Mouse (Mus musculus) midbrain, embryonic 14.5 days (tissue): ENCODE data around the gene Atrip. TPM values are rescaled to one million over a fixed set of nuclear protein-coding genes. Genes with fewer than 3 reads are reported as not detected.

Experiments used
- ATAC-seq: fragments of 200-750 bp; cut with Nextera tagmentation; 2 replicates; pipeline ENCODE4 v1.8.0; 2017; ENCODE audit warnings: moderate number of reproducible peaks, moderate library complexity; ENCODE audit not compliant: low FRiP score, low TSS enrichment
- DNase-seq: peaks from one replicate; pipeline ENCODE4 v3.0.0-alpha.2; 2015
- H3K27ac ChIP-seq: fragments of 300-500 bp; sonication (generic); replicated peaks from 2 replicates; pipeline ENCODE4 v1.5.1; 2014; ENCODE audit warnings: mild to moderate bottlenecking, low read depth, low read length, moderate library complexity
- H3K27me3 ChIP-seq: fragments of 300-500 bp; sonication (generic); 2 replicates; pipeline ENCODE4 v1.6.1; 2014; ENCODE audit warnings: low read length, control low read depth, mixed read lengths; ENCODE audit not compliant: control insufficient read depth, insufficient read depth
- H3K36me3 ChIP-seq: fragments of 300-500 bp; sonication (generic); 2 replicates; pipeline ENCODE4 v1.6.1; 2014; ENCODE audit warnings: low read length, control low read depth; ENCODE audit not compliant: control insufficient read depth, insufficient read depth
- H3K4me1 ChIP-seq: fragments of 300-500 bp; sonication (generic); 2 replicates; pipeline ENCODE4 v1.6.1; 2014; ENCODE audit warnings: mild to moderate bottlenecking, antibody characterized with exemption, low read length, control low read depth; ENCODE audit not compliant: control insufficient read depth, insufficient read depth
- H3K4me2 ChIP-seq: fragments of 300-500 bp; sonication (generic); 2 replicates; pipeline ENCODE4 v1.6.1; 2014; ENCODE audit warnings: mild to moderate bottlenecking, low read length, moderate library complexity
- H3K4me3 ChIP-seq: fragments of 300-500 bp; sonication (generic); replicated peaks from 2 replicates; pipeline ENCODE4 v1.5.1; 2014; ENCODE audit warnings: low read depth, low read length
- H3K9ac ChIP-seq: fragments of 300-500 bp; sonication (generic); replicated peaks from 2 replicates; pipeline ENCODE4 v1.6.1; 2014; ENCODE audit warnings: mild to moderate bottlenecking, low read length, moderate library complexity
- H3K9me3 ChIP-seq: fragments of 300-500 bp; sonication (generic); 2 replicates; pipeline ENCODE4 v1.6.1; 2016; ENCODE audit warnings: low read length, control low read depth, mixed read lengths; ENCODE audit not compliant: control insufficient read depth
- WGBS: fragments of 180-500 bp; shearing (Covaris S2); extraction: QIAGEN DNeasy Blood & Tissue Kit; methylation state at CpG from one replicate; pipeline ENCODE4 v1.1.7; 2014; 5-methylcytosine and 5-hydroxymethylcytosine counted together
- polyA plus RNA-seq: library from polyadenylated mRNA; unstranded; fragments of >200 nt; fragmentation: Nextera tagmentation; extraction: Ambion mirVana; gene quantifications from 2 replicates; pipeline ENCODE4 v1.2.1, GENCODE M21; 2014

Atrip gene
- polyA plus RNA-seq, 1 experiment from 2014 or later, result 26.5 TPM

DNA sequence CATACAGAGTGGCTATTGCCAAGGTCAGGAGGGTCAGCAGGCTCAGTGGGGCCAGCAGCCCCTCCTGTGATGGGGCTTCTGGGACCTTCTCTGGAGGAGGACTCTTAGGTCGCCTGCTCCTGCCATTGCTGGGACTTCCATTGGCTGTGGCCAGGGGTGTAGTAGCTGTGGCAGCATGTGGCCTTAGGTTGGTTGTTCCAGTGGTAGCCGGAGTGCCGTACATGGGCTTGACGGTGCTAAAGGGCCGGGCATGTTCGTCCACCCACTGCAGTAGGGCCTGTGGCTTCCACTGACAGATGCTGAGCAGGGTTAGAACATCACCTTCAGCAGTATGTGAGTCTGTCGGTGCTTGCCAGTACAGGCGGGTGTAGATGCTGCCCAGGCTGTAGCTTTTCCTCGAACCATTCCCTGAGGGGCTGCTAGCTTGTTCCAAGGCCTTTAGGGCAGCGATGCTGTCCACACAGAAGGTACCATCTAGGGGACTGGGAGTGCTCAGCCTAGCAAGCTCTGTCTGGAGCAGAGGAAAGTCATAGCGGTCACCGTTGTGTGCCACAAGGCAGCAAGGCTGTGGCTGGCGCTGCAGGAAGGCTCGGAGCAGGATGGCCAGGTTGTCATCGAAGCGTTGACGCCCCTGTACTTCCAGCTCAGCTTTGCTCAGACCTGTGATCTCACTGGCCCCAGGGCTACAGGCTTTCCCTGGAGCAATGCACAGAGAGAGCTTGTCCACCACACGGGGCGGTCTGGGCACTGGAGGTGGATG is 15.7 kb downstream of the Atrip start:
- no peaks in the 10 kb centered on the region for H3K9me3 ChIP-seq
- peaks cover 15% of the 10 kb centered on the region for H3K4me1 ChIP-seq
- no peak for ATAC-seq
- H3K27me3 ChIP-seq, result no peaks in the 10 kb centered on the region
- 95% methylated on average over 19 of the region's 19 CpGs for WGBS
- DNase-seq, result no peak
- H3K27ac ChIP-seq, result no peak overlapping the region
- H3K4me2 ChIP-seq, result no peak overlapping the region
- peaks cover 46% of the 10 kb centered on the region for H3K36me3 ChIP-seq
- no peak overlapping the region for H3K4me3 ChIP-seq
- H3K9ac ChIP-seq, result no peak overlapping the region

DNA sequence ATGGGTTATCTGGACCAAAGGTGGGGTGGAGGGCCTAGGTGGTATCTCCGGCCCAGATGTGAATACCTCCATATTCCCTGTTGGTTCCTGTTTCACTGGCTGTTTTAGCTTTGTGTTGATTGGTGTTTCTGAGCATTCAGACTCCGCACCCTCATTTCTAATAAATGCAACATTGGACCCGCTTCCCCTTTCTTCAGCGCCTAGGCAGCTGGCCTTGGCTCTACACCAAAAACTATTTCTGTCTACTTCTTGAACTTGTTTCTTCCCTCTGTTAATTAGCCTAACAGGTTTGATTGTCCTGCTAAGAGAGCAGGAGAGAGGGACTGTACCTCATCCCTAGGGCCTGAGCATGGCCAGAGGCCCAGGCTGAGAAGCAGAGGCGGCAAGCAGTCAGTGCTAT is 16.4 kb downstream of the Atrip start:
- H3K9me3 ChIP-seq, result no peaks in the 10 kb centered on the region
- H3K4me2 ChIP-seq, result no peak overlapping the region
- WGBS, result 99% methylated on average over 5 of the region's 5 CpGs
- peaks cover 15% of the 10 kb centered on the region for H3K4me1 ChIP-seq
- H3K9ac ChIP-seq, result no peak overlapping the region
- no peak overlapping the region for H3K4me3 ChIP-seq
- DNase-seq (no peak), ATAC-seq (no peak)
- H3K27me3 ChIP-seq, result no peaks in the 10 kb centered on the region
- H3K27ac ChIP-seq, result no peak overlapping the region
- peaks cover 40% of the 10 kb centered on the region for H3K36me3 ChIP-seq

DNA sequence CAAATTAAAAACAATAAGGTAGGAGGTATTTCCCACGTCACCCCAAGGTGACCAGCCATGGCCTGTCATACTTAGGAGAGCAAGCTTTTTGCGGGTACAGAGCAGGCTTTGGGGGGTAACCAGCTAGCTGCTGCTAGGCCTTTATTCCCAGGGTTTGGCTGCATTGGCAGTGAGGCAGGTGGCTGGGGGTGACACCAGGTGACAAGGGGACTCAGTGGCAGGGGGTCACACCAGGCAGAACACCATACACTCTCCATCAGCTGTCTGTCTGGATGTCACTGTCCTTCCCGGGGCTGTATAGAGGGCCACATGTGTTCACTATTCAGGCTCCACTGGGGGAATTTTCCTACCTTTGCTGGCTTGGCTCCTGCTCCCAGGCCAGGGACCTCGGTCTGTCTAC is 17.0 kb downstream of the Atrip start:
- no peak overlapping the region for H3K9ac ChIP-seq
- no peaks in the 10 kb centered on the region for H3K27me3 ChIP-seq
- no peak for ATAC-seq
- H3K9me3 ChIP-seq, result no peaks in the 10 kb centered on the region
- peaks cover 15% of the 10 kb centered on the region for H3K4me1 ChIP-seq
- DNase-seq, result no peak
- no peak overlapping the region for H3K27ac ChIP-seq
- WGBS, result 86% methylated on average over 4 of the region's 4 CpGs
- H3K4me2 ChIP-seq, result no peak overlapping the region
- H3K4me3 ChIP-seq, result no peak overlapping the region
- H3K36me3 ChIP-seq, result peaks cover 35% of the 10 kb centered on the region

DNA sequence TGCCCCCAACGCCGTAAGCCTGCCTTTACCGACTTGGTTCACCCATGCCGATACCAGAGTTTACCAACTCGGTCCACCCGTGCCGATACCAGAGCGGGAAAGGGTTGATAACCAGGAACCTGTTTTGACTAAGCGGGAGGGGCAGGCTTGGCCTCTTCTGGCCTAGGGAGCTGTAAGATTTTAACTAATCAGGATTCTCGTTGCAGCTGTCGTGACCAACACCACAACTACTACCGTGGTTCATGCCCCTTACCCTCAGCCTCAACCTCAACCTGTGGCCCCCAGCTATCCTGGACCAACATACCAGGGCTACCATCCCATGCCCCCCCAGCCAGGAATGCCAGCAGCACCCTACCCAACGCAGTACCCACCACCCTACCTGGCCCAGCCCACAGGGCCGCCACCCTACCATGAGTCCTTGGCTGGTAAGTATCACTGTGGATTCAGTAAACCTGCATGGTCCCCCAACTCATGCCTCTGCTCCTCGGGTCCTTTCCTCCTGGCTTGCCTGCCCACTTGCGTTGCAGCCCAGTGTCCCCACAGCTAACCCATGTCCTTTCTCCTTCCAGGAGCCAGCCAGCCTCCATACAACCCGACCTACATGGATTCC is 17.7 kb downstream of the Atrip start:
- Histone ChIP-seq H3K27ac (no peak overlapping the region), H3K9ac (no peak overlapping the region), H3K4me2 (no peak overlapping the region), H3K27me3 (no peaks in the 10 kb centered on the region), H3K9me3 (no peaks in the 10 kb centered on the region), H3K4me1 (peaks cover 15% of the 10 kb centered on the region), H3K36me3 (peaks cover 31% of the 10 kb centered on the region), H3K4me3 (no peak overlapping the region)
- ATAC-seq (no peak), DNase-seq (no peak)
- 93% methylated on average over 17 of the region's 17 CpGs for whole genome bisulfite sequencing

DNA sequence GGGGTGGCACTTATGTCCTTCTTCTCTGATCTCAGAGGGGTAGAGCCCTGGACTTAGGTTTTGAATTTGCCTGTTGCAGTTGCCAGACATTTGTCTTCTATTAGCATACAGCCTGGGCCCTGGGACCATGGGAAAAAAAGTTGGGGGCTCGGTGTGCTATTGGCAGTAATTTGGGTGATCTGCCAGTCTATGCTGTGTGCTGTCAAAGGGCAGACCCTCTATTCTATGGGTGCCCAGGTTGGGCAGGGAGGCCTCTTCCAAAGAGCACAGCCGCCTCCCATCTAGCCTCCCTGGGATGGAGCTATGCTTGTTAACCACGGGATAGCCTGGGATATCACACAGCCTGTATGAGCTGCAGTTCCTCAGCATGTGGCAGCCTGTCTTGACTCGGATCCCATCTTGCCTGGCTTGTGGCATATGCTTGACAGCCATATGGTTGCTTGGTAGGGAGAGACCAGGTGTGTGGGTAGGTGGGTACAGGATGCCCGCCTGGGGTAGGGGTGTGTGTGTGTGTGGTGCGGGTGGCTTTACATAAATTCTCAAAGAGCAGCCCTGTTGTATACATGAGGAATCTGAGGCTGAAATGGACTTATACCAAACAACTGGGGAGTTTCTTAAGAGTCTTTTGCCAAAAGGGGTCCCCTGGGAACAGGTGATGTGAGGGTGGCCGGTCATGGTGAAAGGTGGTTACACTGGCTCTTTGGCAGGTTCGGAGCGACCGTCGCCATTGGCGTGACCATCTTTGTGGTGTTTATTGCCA is 18.5 kb downstream of the Atrip start:
- DNase-seq (no peak), ATAC-seq (no peak)
- H3K36me3 ChIP-seq, result peaks cover 29% of the 10 kb centered on the region
- H3K9ac ChIP-seq, result peak overlapping the region; percentile 48
- H3K27ac ChIP-seq, result peak overlapping the region; percentile 66; the same call in 1 of the 2 replicates
- H3K27me3 ChIP-seq, result no peaks in the 10 kb centered on the region
- peak overlapping the region; percentile 31 for H3K4me3 ChIP-seq
- H3K4me2 ChIP-seq, result peak overlapping the region; percentile 54
- WGBS, result 92% methylated on average over 12 of the region's 12 CpGs
- peaks cover 15% of the 10 kb centered on the region for H3K4me1 ChIP-seq
- no peaks in the 10 kb centered on the region for H3K9me3 ChIP-seq

DNA sequence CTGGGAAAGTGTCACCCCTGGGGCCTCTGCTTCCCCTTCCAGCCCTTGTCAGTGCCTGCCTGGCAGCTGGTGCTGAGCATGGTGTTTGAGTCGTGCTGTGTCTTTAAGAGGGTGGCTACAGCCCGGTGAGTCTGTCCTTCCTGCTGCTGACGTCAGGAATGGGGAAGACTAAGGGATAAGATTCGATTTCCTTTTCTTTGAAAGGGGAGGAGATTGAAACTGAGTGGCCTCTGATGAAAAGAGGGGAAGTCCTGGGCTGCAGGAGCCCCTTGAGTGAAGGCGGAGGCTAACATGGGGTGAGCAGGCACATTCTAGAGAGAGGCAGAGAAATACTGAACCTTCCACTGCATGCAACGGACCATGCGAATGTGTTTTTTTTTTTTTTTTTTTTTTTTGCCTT is 19.2 kb downstream of the Atrip start:
- Histone ChIP-seq H3K9me3 (no peaks in the 10 kb centered on the region), H3K4me2 (peak overlapping the region; percentile 54), H3K9ac (peak overlapping the region; percentile 48; the same call in 1 of the 2 replicates), H3K27me3 (no peaks in the 10 kb centered on the region), H3K27ac (peak overlapping the region; percentile 66), H3K36me3 (peaks cover 25% of the 10 kb centered on the region), H3K4me1 (peaks cover 15% of the 10 kb centered on the region), H3K4me3 (peak overlapping the region; percentile 31)
- DNase-seq (peak; percentile 82), ATAC-seq (peak; percentile 56; the same call in 1 of the 2 replicates)
- WGBS, result 13% methylated on average over 7 of the region's 7 CpGs

DNA sequence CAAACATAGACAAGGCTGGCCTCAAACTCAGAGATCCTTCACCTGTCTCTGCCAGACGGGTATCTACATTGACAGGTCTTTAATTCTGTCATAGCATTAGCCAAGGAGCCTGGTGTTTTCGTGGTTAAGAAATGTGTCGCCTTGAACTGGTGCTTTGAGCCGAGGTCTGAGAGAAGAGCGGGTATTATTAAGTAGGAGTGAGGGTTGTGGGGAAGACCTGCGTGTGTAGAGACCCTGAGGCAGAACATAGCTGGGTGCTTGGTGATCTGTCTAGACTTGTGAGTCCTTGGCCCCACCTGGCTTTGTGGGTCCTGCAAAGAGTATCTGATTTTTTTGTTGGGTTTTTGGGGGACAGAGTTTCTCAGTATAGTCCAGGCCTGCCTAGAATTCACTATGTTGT is 20.1 kb downstream of the Atrip start:
- no peak for ATAC-seq
- no peak overlapping the region for H3K4me3 ChIP-seq
- H3K9ac ChIP-seq, result no peak overlapping the region
- H3K4me1 ChIP-seq, result peaks cover 8% of the 10 kb centered on the region
- H3K4me2 ChIP-seq, result no peak overlapping the region
- no peak overlapping the region for H3K27ac ChIP-seq
- DNase-seq, result no peak
- no peaks in the 10 kb centered on the region for H3K27me3 ChIP-seq
- H3K36me3 ChIP-seq, result peaks cover 25% of the 10 kb centered on the region
- WGBS, result 80% methylated on average over 6 of the region's 6 CpGs
- no peaks in the 10 kb centered on the region for H3K9me3 ChIP-seq

DNA sequence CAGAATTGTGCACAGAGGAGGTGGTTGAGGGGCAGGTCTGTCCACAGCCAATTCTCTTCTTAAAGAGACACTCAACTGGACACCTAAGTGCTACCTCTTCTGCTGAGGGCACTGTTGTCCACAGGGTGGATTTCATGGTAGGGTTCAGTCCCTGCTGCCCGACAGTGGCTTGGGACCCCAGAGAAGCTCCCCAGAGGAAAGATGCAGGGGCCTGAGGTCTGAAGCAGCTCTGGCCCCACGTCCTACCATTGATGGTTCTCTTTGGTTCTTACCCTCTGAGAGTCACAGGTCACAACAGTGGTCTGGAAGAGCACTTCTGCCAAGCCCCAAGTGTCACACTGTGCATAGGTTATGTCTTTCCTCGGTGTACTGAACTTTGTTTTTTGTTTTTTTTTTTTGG is 20.6 kb downstream of the Atrip start:
- WGBS, result 74% methylated on average over 3 of the region's 3 CpGs
- Histone ChIP-seq H3K36me3 (peaks cover 22% of the 10 kb centered on the region), H3K4me3 (no peak overlapping the region), H3K27ac (no peak overlapping the region), H3K4me1 (peaks cover 7% of the 10 kb centered on the region), H3K27me3 (no peaks in the 10 kb centered on the region), H3K9me3 (no peaks in the 10 kb centered on the region), H3K4me2 (no peak overlapping the region), H3K9ac (no peak overlapping the region)
- ATAC-seq (no peak), DNase-seq (no peak)
